Mouse (Mus musculus) 3T3-L1 (cell line): Measurements from ENCODE around the gene Cyp21a1.
A peak's percentile ranks its signal among the peaks of the same experiment; 100 is the strongest.
"Not testable (repeated sequence)": the region's sequence is repeated elsewhere in the genome, so short reads cannot be mapped to it uniquely, and the experiment has no call there.

Experiments used
- DNase-seq: peaks from one replicate; pipeline ENCODE4 v3.0.0-alpha.2; 2015; ENCODE audit warnings: low read depth, low spot score

Cyp21a1 gene

GRCm38 (mm10) chr17:34804871-34805562 is 656 bp upstream of the Cyp21a1 start:
- DNase-seq = peak; percentile 25

DNA sequence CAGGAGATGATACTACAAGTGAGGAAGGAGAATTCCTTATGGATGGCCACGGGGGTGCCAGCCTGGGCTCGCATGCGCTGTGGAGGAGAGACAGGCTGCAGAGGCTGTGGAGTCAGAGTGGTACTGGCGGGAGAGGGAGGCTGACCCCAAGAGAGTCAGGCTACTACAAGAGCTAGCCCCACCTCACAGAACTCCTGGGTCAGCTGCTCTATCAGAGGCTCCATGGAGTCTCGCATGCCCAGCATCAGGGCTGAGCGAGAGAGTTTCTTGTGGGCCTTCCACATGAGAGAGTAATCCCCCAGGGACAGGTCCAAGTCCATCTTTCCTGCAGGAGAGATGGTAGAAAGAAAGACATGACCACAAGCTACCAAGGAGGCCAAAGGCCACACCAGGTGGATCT is 994 bp downstream of the Cyp21a1 start:
- DNase-seq = not testable (repeated sequence)

- not testable (repeated sequence) for DNase-seq
Observed at GRCm38 (mm10) chr17:34802756-34803155, 1.6 kb downstream of the Cyp21a1 start.

DNA sequence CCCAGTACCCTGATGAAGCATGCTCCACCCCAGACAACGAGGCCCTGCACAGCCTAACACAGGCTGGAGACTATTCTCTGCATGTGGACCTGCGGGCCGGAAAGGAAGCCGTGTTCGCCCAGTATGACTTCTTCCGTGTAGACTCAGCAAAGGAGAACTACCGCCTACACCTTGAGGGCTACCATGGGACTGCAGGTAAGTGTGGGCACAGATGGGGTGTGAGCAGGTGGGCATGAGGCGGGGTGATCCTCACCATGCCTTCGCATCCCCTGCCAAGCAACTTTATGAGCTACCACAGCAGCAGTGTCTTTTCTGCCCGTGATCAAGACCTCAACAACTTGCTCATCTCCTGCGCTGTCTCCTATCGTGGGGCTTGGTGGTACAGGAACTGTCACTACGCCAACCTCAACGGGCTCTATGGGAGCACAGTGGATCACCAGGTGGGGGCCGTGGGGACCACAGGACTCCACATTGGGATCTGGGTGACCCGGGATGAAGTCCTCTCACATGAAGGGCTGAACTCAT is 3.5 kb downstream of the Cyp21a1 start:
- DNase-seq = not testable (repeated sequence)

GRCm38 (mm10) chr17:34799531-34799925 is 4.8 kb downstream of the Cyp21a1 start:
- DNase-seq = no peak

GRCm38 (mm10) chr17:34798866-34799530 is 5.4 kb downstream of the Cyp21a1 start:
- DNase-seq = no peak

GRCm38 (mm10) chr17:34798071-34798470 is 6.3 kb downstream of the Cyp21a1 start:
- DNase-seq = not testable (repeated sequence)

- not testable (repeated sequence) for DNase-seq
Observed at GRCm38 (mm10) chr17:34797211-34797995, 7.0 kb downstream of the Cyp21a1 start.

GRCm38 (mm10) chr17:34796311-34797140 is 7.8 kb downstream of the Cyp21a1 start:
- DNase-seq = no peak

- peak; percentile 48 for DNase-seq
Observed at GRCm38 (mm10) chr17:34795633-34796032, 8.7 kb downstream of the Cyp21a1 start.

DNA sequence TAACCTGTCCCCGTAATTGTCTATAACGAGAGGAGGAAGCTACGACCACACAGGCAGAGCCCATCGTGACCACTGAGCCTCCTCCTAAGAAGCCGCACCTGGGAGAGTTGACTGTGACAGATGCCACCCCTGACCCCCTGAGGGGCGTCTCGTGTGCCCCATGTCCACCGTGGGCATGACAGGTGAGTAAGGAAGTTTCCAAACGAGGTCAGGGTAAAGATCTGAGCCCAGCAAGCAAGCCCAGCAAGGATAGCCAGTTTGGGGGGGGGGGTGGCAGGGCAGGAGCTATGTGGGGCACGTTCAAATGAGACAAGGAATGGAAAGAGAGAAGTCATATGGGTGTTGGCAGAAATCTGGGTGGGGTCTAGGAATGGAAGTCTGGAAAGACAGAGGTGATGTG is 9.3 kb downstream of the Cyp21a1 start:
- DNase-seq = no peak

GRCm38 (mm10) chr17:34777680-34778325 is 26.6 kb downstream of the Cyp21a1 start:
- no peak for DNase-seq

GRCm38 (mm10) chr17:34761471-34761870 is 42.9 kb downstream of the Cyp21a1 start:
- peak; percentile 43 for DNase-seq
